Mouse (Mus musculus): ENCODE results near the gene Vmn2r5. TPM values are rescaled to one million over a fixed set of nuclear protein-coding genes. Genes with fewer than 3 reads are reported as not detected.

Gene Vmn2r5
- not detected in 2 replicates for polyA plus RNA-seq (2015; fragmentation: Nextera tagmentation; extraction: Ambion mirVana)

DNA sequence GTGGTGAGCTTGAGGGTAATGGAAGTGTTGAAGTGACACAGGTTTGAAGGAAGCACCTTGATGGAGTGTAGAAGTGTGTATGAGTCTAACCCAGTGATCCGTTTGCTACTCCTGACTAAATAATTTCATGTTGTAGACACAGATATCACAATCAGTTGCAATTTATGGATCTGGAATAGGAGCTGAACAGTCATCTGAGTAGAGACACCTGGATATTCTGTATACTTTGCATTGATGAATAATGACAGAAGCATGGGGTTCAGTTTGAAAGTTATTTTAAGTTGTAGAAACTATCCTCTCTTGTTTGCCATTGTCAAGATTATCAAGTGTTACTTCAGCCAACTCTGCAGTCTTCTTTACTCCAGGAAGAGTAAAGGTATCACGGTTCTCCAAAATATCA, at the start of gene Vmn2r5:
TSS of gene Vmn2r5 (minus strand) at position 101 of the 400 bp plus-strand sequence.

Other genes starting within 250 kb of the Vmn2r5 start
- not detected in 2 replicates for gene Vmn2r3, start 220.1 kb downstream of the Vmn2r5 start, polyA plus RNA-seq (2015; fragmentation: Nextera tagmentation; extraction: Ambion mirVana)
- gene Vmn2r4, start 94.5 kb downstream of the Vmn2r5 start, polyA plus RNA-seq (2015; fragmentation: Nextera tagmentation; extraction: Ambion mirVana): not detected in 2 replicates
- gene Vmn2r6, start 56.0 kb upstream of the Vmn2r5 start, polyA plus RNA-seq (2015; fragmentation: Nextera tagmentation; extraction: Ambion mirVana): not detected in 2 replicates

Measured in adrenal gland, postnatal 0 days (tissue).